Mouse (Mus musculus) lung, adult 2 months (tissue): ENCODE measurements around the gene Pigr. TPM values are rescaled to one million over a fixed set of nuclear protein-coding genes. Genes with fewer than 3 reads are reported as not detected.

Experiments
- DNase-seq: peaks from one replicate; pipeline ENCODE4 v3.0.0; 2022
- H3K4me1 ChIP-seq: fragments of 200-500 bp; 2 replicates; pipeline ENCODE4 v1.6.1; 2011; ENCODE audit warnings: low read length; ENCODE audit not compliant: control insufficient read depth, insufficient read depth
- H3K4me3 ChIP-seq: fragments of 200-500 bp; replicated peaks from 2 replicates; pipeline ENCODE3; 2011; ENCODE audit warnings: low read depth, mild to moderate bottlenecking, control low read depth, low read length; ENCODE audit errors: extremely low read depth
- CTCF ChIP-seq: fragments of 200-500 bp; IDR thresholded peaks from 2 replicates; pipeline ENCODE4 v1.5.1; 2011; ENCODE audit warnings: mild to moderate bottlenecking, low read length, control low read depth; ENCODE audit not compliant: insufficient read depth
- POLR2A ChIP-seq: fragments of 200-500 bp; IDR thresholded peaks from 2 replicates; pipeline ENCODE4 v1.6.1; 2011; ENCODE audit warnings: low read depth, mild to moderate bottlenecking, control low read depth, low read length, borderline replicate concordance; ENCODE audit errors: extremely low read depth
- WGBS: fragments of 180-500 bp; shearing (Covaris S2); methylation state at CpG from one replicate; pipeline ENCODE4 v1.1.7; 2018; 5-methylcytosine and 5-hydroxymethylcytosine counted together
- polyA plus RNA-seq: library from polyadenylated mRNA; depleted of rRNA; stranded (reverse); fragments of >200 nt; gene quantifications from 2 replicates; pipeline ENCODE4 v1.2.3, GENCODE M21; 2012

The Pigr gene
- polyA plus RNA-seq, 1 experiment = 21.6 TPM

- WGBS = 56% methylated on average over 4 of the region's 4 CpGs
- no peak for DNase-seq
- H3K4me3 ChIP-seq = no peak overlapping the region
- no peaks in the 10 kb centered on the region for H3K4me1 ChIP-seq
- TF ChIP-seq CTCF = no peak
- TF ChIP-seq POLR2A = no peak
These were observed 2.2 kb downstream of the Pigr start for GRCm38 (mm10) chr1:130828656-130829055.

- 63% methylated on average over 8 of the region's 8 CpGs for WGBS
- TF ChIP-seq POLR2A (no peak), CTCF (no peak)
- Histone ChIP-seq H3K4me1 (no peaks in the 10 kb centered on the region), H3K4me3 (no peak overlapping the region)
- DNase-seq = no peak
These were observed 3.7 kb downstream of the Pigr start for GRCm38 (mm10) chr1:130829906-130830830.

GRCm38 (mm10) chr1:130832230-130833149, 6.0 kb downstream of the Pigr start:
- TF ChIP-seq CTCF = no peak
- no peak for TF ChIP-seq POLR2A
- WGBS = 62% methylated on average over 5 of the region's 5 CpGs
- DNase-seq = no peak
- Histone ChIP-seq H3K4me1 (no peaks in the 10 kb centered on the region), H3K4me3 (no peak overlapping the region)

- TF ChIP-seq CTCF (no peak), POLR2A (no peak)
- no peak for DNase-seq
- no peak overlapping the region for H3K4me3 ChIP-seq
- peaks cover under 1% of the 10 kb centered on the region; the same call in 1 of the 2 replicates for H3K4me1 ChIP-seq
- 69% methylated on average over 6 of the region's 6 CpGs for WGBS
These were observed 8.9 kb downstream of the Pigr start for GRCm38 (mm10) chr1:130835161-130835936.

- TF ChIP-seq POLR2A (no peak), CTCF (no peak)
- WGBS = 33% methylated on average over 6 of the region's 6 CpGs
- no peak for DNase-seq
- H3K4me3 ChIP-seq = no peak overlapping the region
- peaks cover 2% of the 10 kb centered on the region; the same call in 1 of the 2 replicates for H3K4me1 ChIP-seq
These were observed 11.8 kb downstream of the Pigr start for GRCm38 (mm10) chr1:130838288-130838687.

GRCm38 (mm10) chr1:130840599-130841379, 14.3 kb downstream of the Pigr start:
- WGBS = 52% methylated on average over 8 of the region's 8 CpGs
- no peak overlapping the region for H3K4me3 ChIP-seq
- H3K4me1 ChIP-seq = peaks cover 2% of the 10 kb centered on the region; the same call in 1 of the 2 replicates
- no peak for TF ChIP-seq POLR2A
- no peak for TF ChIP-seq CTCF
- no peak for DNase-seq

GRCm38 (mm10) chr1:130841621-130842020, 15.1 kb downstream of the Pigr start:
- H3K4me1 ChIP-seq = peaks cover 2% of the 10 kb centered on the region; the same call in 1 of the 2 replicates
- 88% methylated on average over 7 of the region's 7 CpGs for WGBS
- H3K4me3 ChIP-seq = no peak overlapping the region
- TF ChIP-seq CTCF = no peak
- no peak for DNase-seq

GRCm38 (mm10) chr1:130844516-130844915, 18.0 kb downstream of the Pigr start:
- no peak for DNase-seq
- Histone ChIP-seq H3K4me1 (peaks cover 2% of the 10 kb centered on the region; the same call in 1 of the 2 replicates), H3K4me3 (no peak overlapping the region)
- 86% methylated on average over 7 of the region's 7 CpGs for WGBS
- TF ChIP-seq POLR2A (no peak), CTCF (no peak)
